Mouse (Mus musculus): ENCODE measurements around the gene Cdc37.

- no peak for TF ChIP-seq POLR2A (IDR thresholded peaks at IDR 0.05; ENCODE audit: borderline replicate concordance, low read depth, low read length)
- no peak for TF ChIP-seq CTCF (IDR thresholded peaks at IDR 0.05; ENCODE audit: low read depth, low read length)
Measured at GRCm38 (mm10) chr9:21138386-21138785, 11.4 kb downstream of the Cdc37 start.

All from bone marrow macrophage, adult 2 months (primary cell).